In genomic region chr14:103386871-103387270, GRCm38 (mm10) we compare ENCODE assay signal across 17 mouse cellular contexts. TPM values are rescaled to one million over a fixed set of nuclear protein-coding genes. Genes with fewer than 3 reads are reported as not detected.
DNase-seq lines count a peak whose midpoint lies in the region; ATAC-seq lines count a peak whose summit lies in the region.
"Had no signal": no experiment of that assay in that cellular context is flagged by ENCODE, and none has a peak within 500 bp of the region (broad histone marks: within the 10 kb centered on the region; RNA-seq: fewer than 3 reads in every experiment).

No protein-coding gene starts in this region.

- no peak for DNase-seq in frontal cortex, postnatal 10 days (ENCODE audit: low spot score in 2 of 2)
- DNase-seq in layer of hippocampus, postnatal 36 days, result peak; percentile 9 to 21
- DNase-seq in urinary bladder, postnatal 14 days (ENCODE audit: low spot score), result peak; percentile 74
- no peak for DNase-seq in heart, adult 18-20 months
- DNase-seq in thymus, postnatal 10 days (ENCODE audit: low spot score in 2 of 2), result no peak
- no peak for DNase-seq in ovary, postnatal 10 days (ENCODE audit: low spot score)
- DNase-seq: adrenal gland, postnatal 14 days; cerebellum, adult 8-10 months; cerebellum, postnatal 36 days; gastrocnemius, adult 2 months; kidney, adult 2 months; thymus, adult 2 months had no signal

- peak; percentile 87 for ATAC-seq in frontal cortex, adult (ENCODE audit: low TSS enrichment)
- peak; percentile 15; the same call in 1 of the 2 replicates for ATAC-seq in common myeloid progenitor, adult 5-6 weeks (replicated peaks; ENCODE audit: low read depth, poor library complexity, severe bottlenecking)
- ATAC-seq: forebrain, embryonic 16.5 days; lung, postnatal 0 days; midbrain, embryonic 16.5 days had no signal

RNA-seq across cellular contexts. Expression of gene Mycbp2, which starts 40.3 kb away (rescaled TPM):
- total RNA-seq in common myeloid progenitor, adult 5-6 weeks (2017), result 70.1 and 74.2 TPM in 2 replicates
- 100 to 1,000 TPM; 162 to 172 TPM for total RNA-seq in layer of hippocampus, postnatal 36 days (2021)
- total RNA-seq in heart, adult 18-20 months (2021), result 10 to 100 TPM; 28.9 to 32.2 TPM

Comparison
In these comparisons a context has a peak if more than half of its experiments do, and no peak if none do; other contexts are left out.
1. DNase-seq: peak in layer of hippocampus, postnatal 36 days (2 of 2) and urinary bladder, postnatal 14 days (single experiment); none in frontal cortex, postnatal 10 days (0 of 2), heart, adult 18-20 months (0 of 2), thymus, postnatal 10 days (0 of 2) and ovary, postnatal 10 days (single experiment).